ENCODE assay signal across 20 mouse cellular contexts in the genomic region with DNA sequence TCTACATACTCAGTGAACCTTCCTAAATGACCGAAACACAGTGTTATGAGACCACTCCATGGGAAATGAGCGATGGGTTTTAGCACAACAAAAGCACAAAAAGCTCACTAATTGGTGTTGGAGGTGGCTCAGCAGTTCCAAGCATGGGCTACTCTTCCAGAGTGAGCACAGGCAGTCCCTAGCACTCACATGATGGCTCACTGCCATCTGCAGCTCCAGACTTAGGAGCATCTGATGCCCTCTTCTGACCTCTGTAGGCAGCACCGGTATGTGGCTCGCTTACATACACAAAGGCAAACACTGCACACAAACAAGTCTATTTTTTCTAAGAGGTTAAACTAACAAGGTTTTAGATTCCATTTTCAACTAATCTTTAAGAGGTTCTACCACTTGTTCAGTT. TPM values are rescaled to one million over a fixed set of nuclear protein-coding genes. Genes with fewer than 3 reads are reported as not detected.
DNase-seq lines count a peak whose midpoint lies in the region; ATAC-seq and TF ChIP-seq lines count a peak whose summit lies in the region.
"Had no signal": no experiment of that assay in that cellular context is flagged by ENCODE, and none has a peak within 500 bp of the region (broad histone marks: within the 10 kb centered on the region; RNA-seq: fewer than 3 reads in every experiment).

No protein-coding gene starts in this region.

- WGBS in midbrain, postnatal 0 days = 87% methylated on average over 4 of the region's 4 CpGs
- WGBS in midbrain, embryonic 13.5 days = 85% methylated on average over 4 of the region's 4 CpGs

- no peaks in the 10 kb centered on the region for H3K9me3 ChIP-seq in midbrain, postnatal 0 days (ENCODE audit: low read length)
- H3K9me3 ChIP-seq in midbrain, embryonic 13.5 days = no peaks in the 10 kb centered on the region
- H3K9me3 ChIP-seq: embryonic facial prominence, embryonic 15.5 days; forebrain, embryonic 15.5 days; G1E; heart, embryonic 15.5 days; hindbrain, embryonic 13.5 days had no signal

- H3K9ac ChIP-seq in midbrain, postnatal 0 days (replicated peaks; ENCODE audit: low read length, poor library complexity, severe bottlenecking) = no peak overlapping the region
- H3K9ac ChIP-seq in midbrain, embryonic 13.5 days (replicated peaks) = no peak overlapping the region
- H3K9ac ChIP-seq: embryonic facial prominence, embryonic 15.5 days; forebrain, embryonic 15.5 days; heart, embryonic 15.5 days; hindbrain, embryonic 13.5 days had no signal

- DNase-seq in layer of hippocampus, adult 2 months (ENCODE audit: low spot score in 2 of 2) = no peak
- DNase-seq in layer of hippocampus, adult 18-20 months (ENCODE audit: low spot score in 2 of 2) = no peak
- no peak for DNase-seq in midbrain, postnatal 0 days (ENCODE audit: low spot score)
- peak; percentile 9 for DNase-seq in brain, embryonic 14.5 days (ENCODE audit: low read depth)
- DNase-seq in adrenal gland, adult 2 months = no peak
- no peak for DNase-seq in ovary, postnatal 14 days (ENCODE audit: low spot score)
- DNase-seq: adrenal gland, postnatal 14 days; cerebellum, adult 2 months; embryo, embryonic 11 days; gastrocnemius, postnatal 36 days; heart, adult 18-20 months; heart, postnatal 14 days had no signal

- peak overlapping the region; percentile 19; the same call in 1 of the 2 replicates for H3K27ac ChIP-seq in layer of hippocampus, adult 2 months
- H3K27ac ChIP-seq in midbrain, postnatal 0 days (ENCODE audit: low read depth, low read length) = no peak overlapping the region
- H3K27ac ChIP-seq in midbrain, embryonic 13.5 days = no peak overlapping the region
- H3K27ac ChIP-seq: embryonic facial prominence, embryonic 15.5 days; forebrain, embryonic 15.5 days; heart, embryonic 15.5 days; hindbrain, embryonic 13.5 days had no signal

- TF ChIP-seq CTCF in layer of hippocampus, adult 2 months (conservative IDR thresholded peaks at IDR 0.05) = no peak
- TF ChIP-seq CTCF in midbrain, postnatal 0 days (IDR thresholded peaks at IDR 0.05) = peak; percentile 4; the same call in 1 of the 2 replicates
- TF ChIP-seq CTCF in brain, embryonic 14.5 days (IDR thresholded peaks at IDR 0.05; ENCODE audit: borderline replicate concordance, extremely low read depth, insufficient read depth, insufficient read length) = no peak

- no peak for TF ChIP-seq POLR2A in brain, embryonic 14.5 days (IDR thresholded peaks at IDR 0.05; ENCODE audit: borderline replicate concordance, extremely low read depth, insufficient read depth, insufficient read length, poor library complexity, severe bottlenecking)

- H3K36me3 ChIP-seq in midbrain, postnatal 0 days (ENCODE audit: insufficient read depth, low read length) = peaks cover 37% of the 10 kb centered on the region
- peaks cover 65% of the 10 kb centered on the region for H3K36me3 ChIP-seq in midbrain, embryonic 13.5 days

- H3K27me3 ChIP-seq in midbrain, postnatal 0 days (ENCODE audit: insufficient read depth, low read length) = no peaks in the 10 kb centered on the region
- H3K27me3 ChIP-seq in midbrain, embryonic 13.5 days = no peaks in the 10 kb centered on the region
- H3K27me3 ChIP-seq: embryonic facial prominence, embryonic 15.5 days; forebrain, embryonic 15.5 days; heart, embryonic 15.5 days; hindbrain, embryonic 13.5 days had no signal

- H3K4me2 ChIP-seq in midbrain, postnatal 0 days (ENCODE audit: low read depth, low read length, poor library complexity, severe bottlenecking) = no peak overlapping the region
- H3K4me2 ChIP-seq in midbrain, embryonic 13.5 days (replicated peaks) = no peak overlapping the region
- H3K4me2 ChIP-seq: embryonic facial prominence, embryonic 15.5 days; forebrain, embryonic 15.5 days; heart, embryonic 11.5 days; heart, embryonic 15.5 days; hindbrain, embryonic 13.5 days had no signal

- no peak overlapping the region for H3K4me3 ChIP-seq in layer of hippocampus, adult 2 months
- H3K4me3 ChIP-seq in midbrain, postnatal 0 days (ENCODE audit: low read depth, low read length) = no peak overlapping the region
- H3K4me3 ChIP-seq in midbrain, embryonic 13.5 days (replicated peaks) = no peak overlapping the region
- H3K4me3 ChIP-seq: embryonic facial prominence, embryonic 15.5 days; forebrain, embryonic 15.5 days; heart, embryonic 15.5 days; hindbrain, embryonic 13.5 days had no signal

- no peaks in the 10 kb centered on the region for H3K4me1 ChIP-seq in midbrain, postnatal 0 days (ENCODE audit: insufficient read depth, low read length)
- H3K4me1 ChIP-seq in midbrain, embryonic 13.5 days (replicated peaks) = no peaks in the 10 kb centered on the region
- H3K4me1 ChIP-seq: embryonic facial prominence, embryonic 15.5 days; forebrain, embryonic 15.5 days; heart, embryonic 15.5 days; hindbrain, embryonic 13.5 days had no signal

- ATAC-seq in midbrain, postnatal 0 days (ENCODE audit: low FRiP score) = no peak
- ATAC-seq in midbrain, embryonic 13.5 days = no peak
- ATAC-seq in megakaryocyte-erythroid progenitor cell, adult 5-6 weeks (replicated peaks; ENCODE audit: low FRiP score, low TSS enrichment, poor library complexity, severe bottlenecking) = 0 out of 2 replicates have a peak, but pooled peaks have one; percentile 32
- ATAC-seq: forebrain, embryonic 15.5 days had no signal

RNA-seq across cellular contexts. Expression of a gene that starts 31.3 kb away (rescaled TPM):
- total RNA-seq in layer of hippocampus, adult 2 months (2021) = 10 to 100 TPM; 34.0 to 43.7 TPM
- 10 to 100 TPM; 47.2 to 59.6 TPM for total RNA-seq in layer of hippocampus, adult 18-20 months (2021)
- total RNA-seq in midbrain, postnatal 0 days (2014; rRNA removed) = 19.0 and 26.5 TPM in 2 replicates
- 65.1 and 66.2 TPM in 2 replicates for polyA plus RNA-seq in midbrain, postnatal 0 days (2015; fragmentation: Nextera tagmentation; extraction: Ambion mirVana)
- polyA plus RNA-seq in midbrain, embryonic 13.5 days (2015; fragmentation: Nextera tagmentation; extraction: Ambion mirVana) = 43.3 and 47.0 TPM in 2 replicates
- polyA plus RNA-seq in brain, embryonic 14.5 days (2012; rRNA removed) = 23.0 and 24.4 TPM in 2 replicates
- total RNA-seq in megakaryocyte-erythroid progenitor cell, adult 5-6 weeks (2014; fragmentation: Nextera tagmentation) = 40.6 and 61.6 TPM in 2 replicates
- 104 and 136 TPM in 2 replicates for total RNA-seq in megakaryocyte-erythroid progenitor cell, adult 5-6 weeks (2017)
- total RNA-seq in adrenal gland, adult 2 months (2021) = 10 to 100 TPM; 28.8 to 34.2 TPM
- polyA plus RNA-seq in adrenal gland, adult 2 months (2012; rRNA removed) = 70.4 and 77.5 TPM in 2 replicates

RNA-seq across cellular contexts. Expression of a gene that starts 44.9 kb away (rescaled TPM):
- 100 to 1,000 TPM; 424 to 431 TPM for total RNA-seq in layer of hippocampus, adult 2 months (2021)
- total RNA-seq in layer of hippocampus, adult 18-20 months (2021) = 100 to 1,000 TPM; 425 to 459 TPM
- total RNA-seq in midbrain, postnatal 0 days (2014; rRNA removed) = 66.4 and 88.7 TPM in 2 replicates
- 50.9 and 55.4 TPM in 2 replicates for polyA plus RNA-seq in midbrain, postnatal 0 days (2015; fragmentation: Nextera tagmentation; extraction: Ambion mirVana)
- 33.6 and 38.0 TPM in 2 replicates for polyA plus RNA-seq in midbrain, embryonic 13.5 days (2015; fragmentation: Nextera tagmentation; extraction: Ambion mirVana)
- 66.0 and 90.7 TPM in 2 replicates for polyA plus RNA-seq in brain, embryonic 14.5 days (2012; rRNA removed)
- total RNA-seq in megakaryocyte-erythroid progenitor cell, adult 5-6 weeks (2014; fragmentation: Nextera tagmentation) = 38.1 and 48.6 TPM in 2 replicates
- 25.4 and 28.7 TPM in 2 replicates for total RNA-seq in megakaryocyte-erythroid progenitor cell, adult 5-6 weeks (2017)
- 10 to 100 TPM; 44.3 to 65.6 TPM for total RNA-seq in adrenal gland, adult 2 months (2021)
- polyA plus RNA-seq in adrenal gland, adult 2 months (2012; rRNA removed) = 23.4 and 27.5 TPM in 2 replicates
